Mouse (Mus musculus) olfactory bulb, adult 2 months (tissue): ENCODE results near the gene Anapc2.

Experiments
- CTCF ChIP-seq: fragments of 200-500 bp; IDR thresholded peaks from 2 replicates; pipeline ENCODE4 v1.5.1; 2012; ENCODE audit warnings: low read depth, mild to moderate bottlenecking, low read length, moderate library complexity; ENCODE audit not compliant: insufficient read depth
- POLR2A ChIP-seq: fragments of 200-500 bp; IDR thresholded peaks from 2 replicates; pipeline ENCODE4 v1.6.1; 2012; ENCODE audit warnings: mild to moderate bottlenecking, low read depth, low read length, moderate library complexity; ENCODE audit not compliant: insufficient read depth

- TF ChIP-seq CTCF: no peak
- no peak for TF ChIP-seq POLR2A
Observed at GRCm38 (mm10) chr2:25262795-25263622, 9.3 kb upstream of the Anapc2 start.
